Mouse (Mus musculus) brown adipose tissue, adult 24 weeks (tissue): ENCODE data around the gene Dgcr6. TPM values are rescaled to one million over a fixed set of nuclear protein-coding genes. Genes with fewer than 3 reads are reported as not detected.

Experiments
- H3K27ac ChIP-seq: fragments of 200-500 bp; replicated peaks from 2 replicates; pipeline ENCODE4 v1.5.1; 2012; ENCODE audit warnings: low read depth, mild to moderate bottlenecking, low read length
- H3K4me1 ChIP-seq: fragments of 200-500 bp; 2 replicates; pipeline ENCODE4 v1.6.1; 2012; ENCODE audit warnings: low read length, mixed read lengths; ENCODE audit not compliant: control insufficient read depth, insufficient read depth, insufficient read length
- H3K4me3 ChIP-seq: fragments of 200-500 bp; 2 replicates; pipeline ENCODE4 v1.5.1; 2012; ENCODE audit warnings: low read depth, mild to moderate bottlenecking, low read length, moderate library complexity; ENCODE audit not compliant: insufficient read depth
- polyA plus RNA-seq: library from polyadenylated mRNA; stranded (reverse); fragments of >200 nt; gene quantifications from 2 replicates; pipeline ENCODE4 v1.2.4, GENCODE M21; 2012; ENCODE audit not compliant: missing spikeins, insufficient read depth, insufficient read length

The Dgcr6 gene
- polyA plus RNA-seq, 1 experiment = 134 TPM

DNA sequence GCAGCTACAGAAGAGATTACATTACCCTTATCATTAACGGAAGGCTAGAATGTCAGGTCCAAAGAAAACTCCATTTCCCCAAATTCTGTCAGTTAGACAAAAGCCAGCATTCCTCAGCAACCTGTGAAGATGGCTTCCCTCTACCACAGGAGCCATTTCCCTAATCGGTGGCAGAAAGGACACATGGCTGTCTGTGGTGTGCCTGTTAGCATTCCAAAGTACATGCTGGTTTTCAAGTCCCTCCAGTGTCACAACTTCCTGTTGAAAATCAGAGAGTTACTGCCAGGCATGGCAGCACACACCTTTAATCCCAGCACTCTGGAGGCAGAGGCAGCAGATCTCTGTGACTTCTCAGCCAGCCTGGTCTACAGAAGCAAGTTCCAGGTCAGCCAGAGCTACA, 3.6 kb downstream of the Dgcr6 start:
- no peaks in the 10 kb centered on the region for H3K4me1 ChIP-seq
- no peak overlapping the region for H3K4me3 ChIP-seq
- no peak overlapping the region for H3K27ac ChIP-seq

DNA sequence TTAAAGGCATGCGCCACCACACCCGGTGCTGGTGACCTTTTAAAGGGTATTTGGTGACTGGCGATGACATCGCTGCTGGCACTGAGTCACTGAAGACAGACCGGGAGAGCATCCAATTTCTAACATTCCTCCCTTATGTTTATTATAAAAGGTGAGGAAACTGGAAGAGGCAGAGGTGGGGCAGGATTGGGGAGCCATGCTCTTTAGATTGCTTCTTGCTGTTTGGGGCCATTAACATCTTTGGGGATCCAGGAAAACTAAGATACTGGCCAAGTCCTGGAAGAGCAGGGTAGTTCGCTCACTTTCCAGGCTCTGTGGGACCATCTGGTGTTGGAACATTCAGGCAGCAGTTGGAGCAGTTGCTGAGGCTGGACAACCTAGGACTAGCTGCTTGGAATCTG, 5.7 kb downstream of the Dgcr6 start:
- no peak overlapping the region for H3K4me3 ChIP-seq
- no peaks in the 10 kb centered on the region for H3K4me1 ChIP-seq
- H3K27ac ChIP-seq = no peak overlapping the region

DNA sequence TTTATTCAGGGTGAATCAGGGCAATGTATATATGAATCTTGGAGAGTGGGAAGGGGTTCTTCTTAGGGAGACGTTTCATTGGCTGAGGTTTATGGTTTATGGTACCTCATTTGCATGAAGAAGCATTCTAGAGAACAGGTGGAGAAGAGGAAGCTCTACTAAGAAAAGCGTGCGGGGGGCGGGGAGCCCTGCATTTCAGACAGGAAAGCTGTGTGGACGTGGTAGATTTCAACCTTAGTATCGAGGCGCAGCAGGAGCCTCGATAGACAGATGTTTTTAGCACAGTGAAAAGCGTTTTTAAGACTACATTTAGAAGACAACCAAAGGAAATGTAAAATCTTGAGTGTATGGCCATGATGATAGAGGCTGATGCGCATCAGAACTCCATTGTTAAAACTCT, 6.6 kb downstream of the Dgcr6 start:
- H3K4me1 ChIP-seq = no peaks in the 10 kb centered on the region
- no peak overlapping the region for H3K4me3 ChIP-seq
- no peak overlapping the region for H3K27ac ChIP-seq

DNA sequence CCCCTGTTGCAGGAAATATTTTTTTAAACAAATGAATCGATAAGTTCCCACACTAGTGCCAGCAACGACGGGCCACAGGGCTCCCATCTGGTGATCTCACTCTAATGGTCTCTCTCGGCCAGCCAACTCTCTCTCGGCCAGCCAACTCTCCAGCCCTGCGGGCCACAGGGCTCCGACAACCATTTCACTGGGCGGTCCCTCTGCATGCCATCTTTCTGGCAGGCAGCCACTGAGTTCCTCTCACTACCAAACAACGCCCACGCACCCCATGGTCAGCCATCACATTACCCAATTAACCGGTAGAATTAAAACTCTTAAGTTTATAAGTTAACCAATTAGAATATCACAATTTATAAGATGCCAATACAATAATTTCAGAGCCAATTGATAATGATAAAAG, 8.5 kb downstream of the Dgcr6 start:
- H3K27ac ChIP-seq = no peak overlapping the region
- H3K4me3 ChIP-seq = no peak overlapping the region

DNA sequence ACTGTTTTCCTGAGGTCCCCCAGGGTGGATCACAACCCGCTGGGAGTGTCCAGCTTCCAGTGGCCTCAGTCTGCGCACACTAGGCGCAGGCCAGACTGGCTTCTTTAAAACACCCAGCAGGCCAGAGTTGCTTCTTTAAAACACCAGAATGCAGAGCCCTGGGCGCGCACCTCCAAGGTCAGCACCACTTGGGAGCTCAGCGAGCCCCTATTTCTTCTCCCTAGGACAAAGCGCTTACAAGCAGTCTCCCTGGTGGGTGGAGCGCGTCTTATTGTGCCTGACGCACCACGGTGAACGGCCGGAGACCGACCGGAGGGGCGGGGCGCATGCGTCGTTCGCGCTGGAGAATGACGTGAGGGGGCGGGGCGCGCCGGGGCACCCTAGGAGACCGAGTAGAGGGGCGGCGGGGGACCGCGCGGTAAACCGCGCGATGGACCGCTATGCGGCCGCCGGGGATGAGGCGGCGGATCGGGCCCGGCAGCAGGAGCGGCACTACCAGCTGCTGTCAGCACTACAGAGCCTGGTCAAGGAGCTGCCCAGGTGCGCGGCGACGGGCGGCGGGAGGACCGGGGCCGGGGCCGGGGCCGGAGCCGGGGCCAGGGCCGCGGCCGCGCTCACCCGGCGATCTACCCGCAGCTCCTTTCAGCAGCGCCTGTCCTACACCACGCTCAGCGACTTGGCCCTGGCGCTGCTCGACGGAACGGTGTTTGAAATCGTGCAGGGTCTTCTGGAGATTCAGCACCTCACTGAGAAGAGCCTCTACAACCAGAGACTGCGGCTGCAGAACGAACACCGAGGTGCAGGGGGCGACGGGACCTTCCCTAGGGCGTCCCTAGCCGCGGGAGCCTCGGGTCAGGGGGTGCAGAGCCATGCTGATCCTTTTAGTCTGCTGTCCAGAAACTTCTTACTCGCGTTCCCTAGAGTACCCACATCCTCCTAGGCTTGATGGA, 13.7 kb downstream of the Dgcr6 start:
- Histone ChIP-seq H3K4me1 (no peaks in the 10 kb centered on the region), H3K4me3 (peak overlapping the region; percentile 94), H3K27ac (peak overlapping the region; percentile 87)

More for the DNA sequence above, 8.5 kb downstream of the Dgcr6 start:
- no peaks in the 10 kb centered on the region for H3K4me1 ChIP-seq

DNA sequence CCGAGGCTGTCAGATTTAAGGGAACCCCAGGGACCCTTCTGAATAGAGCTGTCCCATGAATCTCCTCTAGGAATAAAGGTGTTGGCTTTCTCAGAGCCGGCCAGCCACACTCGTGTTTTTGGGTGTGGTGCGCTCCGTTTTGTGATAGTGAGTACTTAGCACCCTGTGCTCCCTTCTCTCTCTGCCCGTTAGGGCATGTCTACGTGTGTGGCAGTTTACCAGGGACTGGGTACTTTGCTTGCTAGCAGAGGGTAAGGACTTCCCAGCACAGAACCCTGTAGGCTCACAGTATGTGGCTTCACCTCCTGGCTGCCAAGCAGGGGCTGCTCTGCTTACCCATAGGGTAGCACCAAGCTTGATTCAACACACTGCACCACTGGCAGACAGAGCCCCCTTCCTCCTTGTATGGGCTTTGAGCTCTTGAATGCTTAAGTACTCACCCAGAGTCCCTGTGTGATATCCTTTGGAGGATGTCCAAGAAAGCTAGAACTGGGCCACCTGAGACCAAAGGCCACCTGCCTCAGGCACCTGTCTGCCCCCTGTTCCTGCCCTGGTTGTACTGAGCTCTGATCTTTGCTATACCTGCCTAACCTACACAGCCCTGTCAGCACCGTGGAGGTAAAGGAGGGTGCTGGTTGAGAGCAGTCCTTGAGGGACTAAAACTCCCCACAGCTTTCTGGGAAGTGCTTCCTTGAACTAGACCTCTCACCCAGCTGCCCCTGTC, 16.2 kb downstream of the Dgcr6 start:
- no peak overlapping the region for H3K4me3 ChIP-seq
- no peaks in the 10 kb centered on the region for H3K4me1 ChIP-seq
- H3K27ac ChIP-seq = no peak overlapping the region

DNA sequence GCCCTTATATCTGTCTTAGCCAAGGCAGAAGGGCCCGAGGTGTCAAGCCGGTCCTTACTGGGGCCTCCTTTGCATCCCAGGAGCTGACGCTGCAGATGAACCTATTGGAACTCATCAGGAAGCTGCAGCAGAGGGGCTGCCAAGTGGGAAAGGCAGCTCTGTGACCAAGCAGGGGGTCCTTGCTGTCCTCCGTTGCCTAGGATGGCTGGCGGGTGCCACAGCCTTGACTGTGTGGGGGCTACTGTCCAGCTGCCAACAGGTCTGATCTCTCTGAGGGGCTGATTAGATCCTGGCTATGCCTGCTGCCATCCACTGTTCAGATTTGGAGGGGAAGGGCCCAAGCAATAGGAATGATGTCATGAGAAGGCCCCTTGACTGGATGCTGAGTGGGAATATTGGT, 18.1 kb downstream of the Dgcr6 start:
- H3K4me1 ChIP-seq = no peaks in the 10 kb centered on the region
- H3K27ac ChIP-seq = no peak overlapping the region

DNA sequence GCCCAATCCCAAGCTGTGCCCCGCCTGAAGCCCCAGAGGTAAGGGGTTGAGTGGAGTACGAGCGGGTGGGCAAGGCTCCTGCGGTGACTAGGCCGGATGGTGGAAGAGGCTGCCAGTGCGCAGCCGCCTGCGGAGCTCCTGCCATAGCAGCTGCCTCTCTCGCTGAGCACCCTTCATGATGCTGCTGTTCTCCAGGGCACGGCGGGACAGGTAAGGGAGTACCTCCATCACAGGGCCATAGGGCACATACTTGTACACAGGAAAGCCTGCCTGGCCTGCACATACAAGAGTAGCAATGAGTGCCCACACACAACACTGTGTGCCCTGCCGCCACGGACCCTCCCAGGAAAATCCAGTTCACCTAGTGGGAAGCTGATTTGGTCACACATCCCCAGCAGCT, 19.4 kb downstream of the Dgcr6 start:
- Histone ChIP-seq H3K4me1 (no peaks in the 10 kb centered on the region), H3K4me3 (no peak overlapping the region), H3K27ac (no peak overlapping the region)

More for the DNA sequence above, 18.1 kb downstream of the Dgcr6 start:
- H3K4me3 ChIP-seq = no peak overlapping the region

DNA sequence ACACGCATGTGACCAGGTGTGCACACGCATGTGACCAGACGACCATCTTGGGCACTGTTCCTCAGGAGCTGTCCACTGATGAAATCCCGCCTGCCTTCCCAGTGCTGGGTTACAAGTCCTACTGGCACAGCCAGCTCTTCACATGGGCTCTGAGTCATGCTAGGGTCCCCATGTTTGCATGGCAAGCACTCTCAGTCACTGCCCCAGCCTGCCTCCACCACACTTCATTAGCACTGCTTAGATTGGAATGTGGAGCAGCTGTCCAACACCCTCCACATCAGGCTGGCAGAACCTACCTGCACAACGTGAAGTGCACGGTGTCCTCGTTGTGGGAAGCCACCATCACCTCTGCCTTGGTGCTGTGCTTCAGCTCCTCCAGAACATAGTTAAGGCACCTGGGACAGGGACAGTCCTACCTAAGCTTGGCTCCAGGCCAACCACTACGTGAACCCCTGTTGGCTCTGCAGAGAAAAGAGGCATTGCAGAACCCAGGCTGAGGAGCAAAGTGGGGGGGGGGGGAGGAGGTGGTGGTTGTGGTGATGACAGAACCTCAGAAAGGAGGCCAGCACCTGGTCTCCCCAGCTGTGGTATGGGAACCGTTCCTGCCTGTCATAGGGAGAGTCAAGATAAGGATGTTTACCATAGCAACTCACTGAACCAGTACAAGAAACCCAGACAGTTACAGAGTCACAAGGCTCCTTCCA, 20.8 kb downstream of the Dgcr6 start:
- Histone ChIP-seq H3K4me1 (no peaks in the 10 kb centered on the region), H3K4me3 (no peak overlapping the region), H3K27ac (no peak overlapping the region)

DNA sequence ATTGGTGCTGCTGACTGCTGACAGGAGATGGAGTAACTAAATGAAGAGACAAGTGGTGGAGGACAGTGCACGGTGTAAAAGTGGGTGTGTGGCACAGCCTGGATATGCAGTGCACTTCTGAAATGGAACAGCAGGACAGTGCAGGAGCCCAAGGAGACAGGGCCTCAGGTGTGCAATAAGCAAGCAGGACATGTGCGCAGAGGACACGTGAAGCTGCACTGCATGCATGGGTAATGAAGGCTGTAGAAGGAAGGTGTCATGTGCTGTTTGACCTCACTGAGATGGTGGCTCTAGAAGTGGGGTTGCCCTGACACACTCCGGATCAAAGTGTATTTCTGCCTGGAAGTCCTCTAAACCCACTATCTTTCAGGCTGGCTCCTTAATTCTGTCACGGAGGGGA, 22.0 kb downstream of the Dgcr6 start:
- H3K27ac ChIP-seq = no peak overlapping the region

DNA sequence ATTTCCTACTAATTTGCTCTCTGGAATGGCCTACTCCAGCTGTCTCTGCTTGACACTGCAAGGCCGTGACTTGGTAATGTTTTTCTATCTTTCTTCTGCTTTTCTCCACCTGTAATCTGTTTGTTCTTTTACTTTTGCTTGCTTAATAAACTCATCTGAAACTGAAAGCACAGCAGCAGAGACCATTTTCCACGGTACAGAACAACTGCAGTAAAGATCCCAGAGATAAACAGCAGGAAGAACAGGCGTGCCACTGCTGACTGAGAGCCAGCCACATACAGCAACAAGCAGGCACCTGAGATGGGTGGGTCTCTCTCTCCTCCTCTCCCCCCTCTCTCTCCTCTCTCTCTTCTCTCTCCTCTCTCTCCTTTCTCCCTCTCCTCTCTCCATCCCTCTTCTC, 22.5 kb downstream of the Dgcr6 start:
- H3K4me3 ChIP-seq = no peak overlapping the region
- no peaks in the 10 kb centered on the region for H3K4me1 ChIP-seq
- H3K27ac ChIP-seq = no peak overlapping the region

More for the DNA sequence above, 22.0 kb downstream of the Dgcr6 start:
- no peak overlapping the region for H3K4me3 ChIP-seq
- H3K4me1 ChIP-seq = no peaks in the 10 kb centered on the region

DNA sequence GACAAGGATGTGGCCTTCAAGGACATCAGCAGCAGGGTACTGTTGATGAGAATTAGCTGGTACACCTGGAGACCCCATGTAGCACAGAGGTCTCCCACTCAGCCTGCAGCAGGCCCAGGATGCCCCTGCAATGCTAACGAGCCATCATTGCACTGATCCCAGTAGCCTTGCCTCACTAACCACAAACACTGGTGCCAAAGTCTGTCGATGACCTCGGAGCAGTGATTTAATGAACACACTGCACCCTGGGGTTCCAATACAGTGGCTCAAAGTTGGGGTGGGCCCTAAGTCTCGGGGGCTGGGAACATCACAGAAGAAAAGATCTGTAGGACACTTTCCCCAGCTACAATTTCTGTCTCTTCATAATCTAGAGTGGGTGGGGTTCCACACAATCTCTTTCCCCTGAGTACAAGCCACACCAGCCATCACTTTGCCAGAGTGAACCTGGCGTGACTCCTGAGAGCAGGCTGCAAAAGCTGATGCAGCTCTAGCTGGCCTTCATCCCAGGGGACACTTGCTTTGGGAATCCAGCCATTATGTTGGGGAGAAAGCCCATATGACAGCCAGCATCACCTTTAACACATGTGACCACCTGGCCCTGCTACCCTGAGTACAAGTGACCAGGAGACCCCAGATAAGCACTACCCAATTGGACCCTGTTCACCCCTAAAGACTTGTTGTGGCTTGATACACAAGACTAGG, 25.8 kb downstream of the Dgcr6 start:
- Histone ChIP-seq H3K4me1 (peaks cover 12% of the 10 kb centered on the region), H3K27ac (no peak overlapping the region)

DNA sequence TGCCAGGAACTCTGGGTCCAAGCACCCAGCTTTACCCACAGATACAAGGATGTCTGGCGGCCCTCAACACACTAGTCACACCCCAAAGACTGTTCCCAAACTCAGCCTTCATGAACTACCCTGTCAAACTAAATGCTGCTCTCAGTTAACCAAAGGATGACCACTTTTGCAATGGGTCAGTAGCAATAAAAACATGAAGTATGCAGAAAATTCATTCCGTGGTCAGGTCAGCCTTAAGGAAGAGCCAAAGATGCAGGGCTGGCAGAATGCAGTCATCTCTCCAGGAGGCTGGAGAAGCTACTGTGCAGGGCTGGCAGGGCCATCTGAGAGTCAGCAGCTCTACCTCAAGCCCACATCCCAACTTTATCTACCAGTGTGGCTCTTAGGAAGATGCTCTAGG, 26.6 kb downstream of the Dgcr6 start:
- H3K27ac ChIP-seq = no peak overlapping the region
- peaks cover 14% of the 10 kb centered on the region for H3K4me1 ChIP-seq
- H3K4me3 ChIP-seq = no peak overlapping the region

More for the DNA sequence above, 25.8 kb downstream of the Dgcr6 start:
- no peak overlapping the region for H3K4me3 ChIP-seq

DNA sequence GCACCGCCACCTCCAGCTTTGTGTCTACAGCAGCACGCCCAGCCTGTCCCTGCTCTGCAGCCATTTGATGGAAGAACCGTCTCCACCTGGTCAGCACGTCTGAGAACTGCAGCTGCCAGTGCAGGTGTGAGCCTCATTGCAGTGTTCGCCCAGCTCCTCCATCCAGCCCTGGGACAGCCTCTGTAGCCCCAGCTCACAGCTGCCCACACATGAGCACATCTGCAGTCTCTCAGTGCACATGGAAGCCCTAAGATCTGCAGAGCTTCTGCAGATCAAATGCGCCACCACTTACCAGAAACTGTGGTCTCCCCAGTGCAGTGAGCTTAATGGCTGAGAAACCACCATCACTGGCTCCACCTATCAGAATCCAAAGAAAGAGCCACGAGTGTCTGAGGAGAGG, 27.5 kb downstream of the Dgcr6 start:
- Histone ChIP-seq H3K4me3 (no peak overlapping the region), H3K4me1 (peaks cover 14% of the 10 kb centered on the region), H3K27ac (no peak overlapping the region)
